27 mouse cellular contexts compared by ENCODE assay signal in genomic region chr1:184951758-184952157, GRCm38 (mm10). TPM values are rescaled to one million over a fixed set of nuclear protein-coding genes. Genes with fewer than 3 reads are reported as not detected.
DNase-seq lines count a peak whose midpoint lies in the region; ATAC-seq and TF ChIP-seq lines count a peak whose summit lies in the region.
"Had no signal": no experiment of that assay in that cellular context is flagged by ENCODE, and none has a peak within 500 bp of the region (broad histone marks: within the 10 kb centered on the region; RNA-seq: fewer than 3 reads in every experiment).

No protein-coding gene starts in this region.

- intact Hi-C loops in left cerebral cortex, postnatal 4 days (cut with DNase I): no loop called here

- H3K9ac ChIP-seq in embryonic facial prominence, embryonic 14.5 days (ENCODE audit: low read depth, low read length): no peak overlapping the region
- H3K9ac ChIP-seq in intestine, postnatal 0 days (ENCODE audit: low read depth, low read length): no peak overlapping the region
- H3K9ac ChIP-seq: embryonic facial prominence, embryonic 13.5 days; forebrain, embryonic 13.5 days; heart, embryonic 13.5 days; hindbrain, embryonic 12.5 days; hindbrain, embryonic 15.5 days had no signal

- no peak for TF ChIP-seq CTCF in layer of hippocampus, adult 2 months (conservative IDR thresholded peaks at IDR 0.05)
- no peak for TF ChIP-seq CTCF in intestine, postnatal 0 days (IDR thresholded peaks at IDR 0.05; ENCODE audit: low read depth)

- WGBS in embryonic facial prominence, embryonic 14.5 days: 60% methylated on average over 5 of the region's 5 CpGs
- 58% methylated on average over 5 of the region's 5 CpGs for WGBS in embryonic facial prominence, embryonic 10.5 days
- 34% methylated on average over 5 of the region's 5 CpGs for WGBS in intestine, postnatal 0 days

- H3K4me2 ChIP-seq in embryonic facial prominence, embryonic 14.5 days (ENCODE audit: low read depth, low read length): no peak overlapping the region
- H3K4me2 ChIP-seq in intestine, postnatal 0 days (replicated peaks; ENCODE audit: low read depth): no peak overlapping the region
- H3K4me2 ChIP-seq: embryonic facial prominence, embryonic 13.5 days; forebrain, embryonic 13.5 days; heart, embryonic 13.5 days; hindbrain, embryonic 12.5 days; hindbrain, embryonic 15.5 days had no signal

- ATAC-seq in embryonic facial prominence, embryonic 14.5 days (ENCODE audit: low read depth): peak; percentile 60
- ATAC-seq in intestine, postnatal 0 days: peak; percentile 65
- ATAC-seq: forebrain, embryonic 13.5 days; forebrain, embryonic 16.5 days; Patski had no signal

- no peak overlapping the region for H3K4me3 ChIP-seq in embryonic facial prominence, embryonic 14.5 days (ENCODE audit: low read depth, low read length)
- no peak overlapping the region for H3K4me3 ChIP-seq in embryonic facial prominence, embryonic 10.5 days
- no peak overlapping the region for H3K4me3 ChIP-seq in layer of hippocampus, adult 2 months
- no peak overlapping the region for H3K4me3 ChIP-seq in intestine, postnatal 0 days (ENCODE audit: low read depth, low read length)
- H3K4me3 ChIP-seq: embryonic facial prominence, embryonic 13.5 days; forebrain, embryonic 10.5 days; forebrain, embryonic 13.5 days; heart, adult 2 months; heart, embryonic 10.5 days; heart, embryonic 13.5 days; hindbrain, embryonic 12.5 days; hindbrain, embryonic 15.5 days had no signal

- no peaks in the 10 kb centered on the region for H3K4me1 ChIP-seq in embryonic facial prominence, embryonic 14.5 days (ENCODE audit: control insufficient read depth, insufficient read depth, low read length)
- 0 out of 2 replicates have a peak, but pooled peaks cover 6% of the 10 kb centered on the region for H3K4me1 ChIP-seq in embryonic facial prominence, embryonic 10.5 days
- H3K4me1 ChIP-seq in intestine, postnatal 0 days (replicated peaks; ENCODE audit: control insufficient read depth, insufficient read depth, low read length): no peaks in the 10 kb centered on the region
- H3K4me1 ChIP-seq: embryonic facial prominence, embryonic 13.5 days; forebrain, embryonic 13.5 days; heart, embryonic 13.5 days; hindbrain, embryonic 12.5 days; hindbrain, embryonic 15.5 days had no signal

- no peak for DNase-seq in embryonic facial prominence, embryonic 14.5 days (ENCODE audit: low spot score)
- no peak for DNase-seq in embryonic facial prominence, embryonic 10.5 days (ENCODE audit: low spot score)
- DNase-seq in layer of hippocampus, adult 2 months (ENCODE audit: low spot score in 2 of 2): no peak
- no peak for DNase-seq in layer of hippocampus, adult 11-12 months (ENCODE audit: low spot score)
- no peak for DNase-seq in left cerebral cortex, postnatal 4 days
- DNase-seq in layer of hippocampus, postnatal 10 days (ENCODE audit: low spot score in 2 of 2): no peak
- DNase-seq: adrenal gland, postnatal 14 days; cerebellum, adult 11-12 months; cerebellum, adult 9-10 months; cerebellum, postnatal 25 days; gastrocnemius, postnatal 25 days; heart, adult 2 months; kidney, adult 11 months had no signal

- peaks cover under 1% of the 10 kb centered on the region; the same call in 1 of the 2 replicates for H3K9me3 ChIP-seq in embryonic facial prominence, embryonic 14.5 days (ENCODE audit: control insufficient read depth, low read length)
- H3K9me3 ChIP-seq in embryonic facial prominence, embryonic 10.5 days: peaks cover 3% of the 10 kb centered on the region; the same call in 1 of the 2 replicates
- no peaks in the 10 kb centered on the region for H3K9me3 ChIP-seq in intestine, postnatal 0 days (ENCODE audit: control insufficient read depth)
- H3K9me3 ChIP-seq: G1E; heart, embryonic 10.5 days; heart, embryonic 13.5 days; hindbrain, embryonic 12.5 days; hindbrain, embryonic 15.5 days had no signal

- no peaks in the 10 kb centered on the region for H3K36me3 ChIP-seq in embryonic facial prominence, embryonic 14.5 days (ENCODE audit: control insufficient read depth, insufficient read depth, low read length)
- H3K36me3 ChIP-seq in embryonic facial prominence, embryonic 10.5 days (replicated peaks): peaks cover 4% of the 10 kb centered on the region; the same call in 1 of the 2 replicates
- no peaks in the 10 kb centered on the region for H3K36me3 ChIP-seq in intestine, postnatal 0 days (ENCODE audit: control insufficient read depth, insufficient read depth)
- H3K36me3 ChIP-seq: embryonic facial prominence, embryonic 13.5 days; G1E; heart, embryonic 10.5 days; hindbrain, embryonic 12.5 days; hindbrain, embryonic 15.5 days had no signal

- H3K27ac ChIP-seq in embryonic facial prominence, embryonic 14.5 days (replicated peaks; ENCODE audit: low read depth, low read length): no peak overlapping the region
- H3K27ac ChIP-seq in embryonic facial prominence, embryonic 10.5 days (replicated peaks): no peak overlapping the region
- H3K27ac ChIP-seq in layer of hippocampus, adult 2 months: peak overlapping the region; percentile 36; the same call in 1 of the 2 replicates
- no peak overlapping the region for H3K27ac ChIP-seq in intestine, postnatal 0 days (ENCODE audit: low read depth, low read length)
- H3K27ac ChIP-seq: embryonic facial prominence, embryonic 13.5 days; forebrain, embryonic 10.5 days; forebrain, embryonic 13.5 days; heart, adult 2 months; heart, embryonic 10.5 days; heart, embryonic 13.5 days; hindbrain, embryonic 12.5 days; hindbrain, embryonic 15.5 days had no signal

- H3K27me3 ChIP-seq in embryonic facial prominence, embryonic 14.5 days (replicated peaks; ENCODE audit: control insufficient read depth, insufficient read depth, low read length): no peaks in the 10 kb centered on the region
- H3K27me3 ChIP-seq in embryonic facial prominence, embryonic 10.5 days (replicated peaks; ENCODE audit: low read depth, poor library complexity, severe bottlenecking): no peaks in the 10 kb centered on the region
- no peaks in the 10 kb centered on the region for H3K27me3 ChIP-seq in intestine, postnatal 0 days (replicated peaks; ENCODE audit: control insufficient read depth, insufficient read depth, low read length)
- H3K27me3 ChIP-seq: CH12.LX; embryonic facial prominence, embryonic 13.5 days; forebrain, embryonic 13.5 days; heart, embryonic 13.5 days; hindbrain, embryonic 12.5 days; hindbrain, embryonic 15.5 days; Patski had no signal

RNA-seq across cellular contexts. Expression of gene Mark1, which starts 47.6 kb away (rescaled TPM):
- polyA plus RNA-seq in embryonic facial prominence, embryonic 14.5 days (2014; fragmentation: Nextera tagmentation; extraction: Ambion mirVana): 4.0 and 4.1 TPM in 2 replicates
- polyA plus RNA-seq in embryonic facial prominence, embryonic 10.5 days (2016; fragmentation: Nextera tagmentation; extraction: Ambion mirVana): 3.0 and 3.1 TPM in 2 replicates
- 10 to 100 TPM; 49.4 to 51.6 TPM for total RNA-seq in layer of hippocampus, adult 2 months (2021)
- polyA plus RNA-seq in intestine, postnatal 0 days (2015; fragmentation: Nextera tagmentation; extraction: Ambion mirVana): 1.6 TPM in 2 replicates
- 100 to 1,000 TPM; 110 to 118 TPM for total RNA-seq in left cerebral cortex, postnatal 4 days (2021)
- 10 to 100 TPM; 59.7 to 64.4 TPM for total RNA-seq in layer of hippocampus, postnatal 10 days (2021)
- total RNA-seq: CH12.LX; common myeloid progenitor, adult 5-6 weeks; hematopoietic stem cell, adult 5-6 weeks had no signal
- polyA plus RNA-seq: G1E had no signal
